Mouse (Mus musculus) ES-Bruce4 (cell line): ENCODE measurements around the gene Gm20824.
"Not testable (repeated sequence)": the region's sequence is repeated elsewhere in the genome, so short reads cannot be mapped to it uniquely, and the experiment has no call there.

Experiments
- EP300 ChIP-seq: IDR thresholded peaks from 2 replicates; pipeline ENCODE4 v1.6.1; 2011; ENCODE audit warnings: low read depth, low read length; ENCODE audit not compliant: insufficient read depth
- POLR2A ChIP-seq: IDR thresholded peaks from one replicate; pipeline ENCODE4 v1.8.1; 2011; ENCODE audit warnings: low read length; ENCODE audit not compliant: insufficient read depth

DNA sequence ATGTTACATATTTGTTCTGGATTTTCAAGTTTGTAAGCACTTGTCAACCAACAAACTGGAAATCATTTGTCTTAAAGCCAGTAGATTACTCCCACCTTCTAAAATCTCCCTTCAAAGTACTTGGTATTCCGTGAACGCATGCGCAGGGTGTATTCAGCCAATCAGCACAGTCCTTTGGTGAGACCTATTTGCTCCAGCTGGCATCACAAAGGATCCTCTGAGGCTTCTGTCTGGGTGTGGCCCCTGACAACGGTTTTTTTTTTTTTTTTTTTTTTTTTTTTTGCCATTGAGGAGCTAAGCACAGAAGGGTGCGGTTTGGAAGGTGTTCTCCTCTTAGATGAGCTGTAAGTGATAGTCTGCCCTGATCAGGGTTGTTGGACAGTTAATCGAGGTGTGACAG is at the start of gene Gm20824:
- not testable (repeated sequence) for TF ChIP-seq EP300, POLR2A
